Mouse (Mus musculus) midbrain, embryonic 11.5 days (tissue): ENCODE results near the gene C4b. TPM values are rescaled to one million over a fixed set of nuclear protein-coding genes. Genes with fewer than 3 reads are reported as not detected.

ENCODE experiments used
- ATAC-seq: fragments of 200-750 bp; cut with Nextera tagmentation; 2 replicates; pipeline ENCODE4 v1.8.0; 2017; ENCODE audit warnings: moderate TSS enrichment, moderate library complexity; ENCODE audit not compliant: low FRiP score
- DNase-seq: peaks from one replicate; pipeline ENCODE4 v3.0.0; 2015; ENCODE audit warnings: low spot score; ENCODE audit errors: missing footprints
- H3K27ac ChIP-seq: fragments of 300-500 bp; sonication (generic); 2 replicates; pipeline ENCODE4 v1.5.1; 2014; ENCODE audit warnings: low read depth, low read length
- H3K27me3 ChIP-seq: fragments of 300-500 bp; sonication (generic); 2 replicates; pipeline ENCODE4 v1.6.1; 2014; ENCODE audit warnings: mild to moderate bottlenecking, low read length, moderate library complexity, mixed read lengths; ENCODE audit not compliant: control insufficient read depth, insufficient read depth
- H3K36me3 ChIP-seq: fragments of 300-500 bp; sonication (generic); 2 replicates; pipeline ENCODE4 v1.6.1; 2014; ENCODE audit warnings: mild to moderate bottlenecking, low read length, moderate library complexity, mixed read lengths; ENCODE audit not compliant: control insufficient read depth, insufficient read depth
- H3K4me1 ChIP-seq: fragments of 300-500 bp; sonication (generic); 2 replicates; pipeline ENCODE4 v1.6.1; 2014; ENCODE audit warnings: low read length; ENCODE audit not compliant: control insufficient read depth, insufficient read depth
- H3K4me2 ChIP-seq: fragments of 300-500 bp; sonication (generic); 2 replicates; pipeline ENCODE4 v1.6.1; 2014; ENCODE audit warnings: mild to moderate bottlenecking, moderate library complexity
- H3K4me3 ChIP-seq: fragments of 300-500 bp; sonication (generic); 2 replicates; pipeline ENCODE4 v1.5.1; 2014; ENCODE audit warnings: low read depth, low read length
- H3K9ac ChIP-seq: fragments of 300-500 bp; sonication (generic); 2 replicates; pipeline ENCODE4 v1.6.1; 2014; ENCODE audit warnings: low read length
- H3K9me3 ChIP-seq: fragments of 300-500 bp; sonication (generic); 2 replicates; pipeline ENCODE4 v1.6.1; 2016; ENCODE audit warnings: low read length; ENCODE audit not compliant: control insufficient read depth
- WGBS: fragments of 180-500 bp; shearing (Covaris S2); extraction: QIAGEN DNeasy Blood & Tissue Kit; methylation state at CpG from one replicate; pipeline ENCODE4 v1.1.7; 2014; 5-methylcytosine and 5-hydroxymethylcytosine counted together
- polyA plus RNA-seq: library from polyadenylated mRNA; unstranded; fragments of >200 nt; fragmentation: Nextera tagmentation; extraction: Ambion mirVana; gene quantifications from 2 replicates; pipeline ENCODE4 v1.2.1, GENCODE M21; 2014

The C4b gene
- polyA plus RNA-seq, 1 experiment from 2014 or later = not detected

DNA sequence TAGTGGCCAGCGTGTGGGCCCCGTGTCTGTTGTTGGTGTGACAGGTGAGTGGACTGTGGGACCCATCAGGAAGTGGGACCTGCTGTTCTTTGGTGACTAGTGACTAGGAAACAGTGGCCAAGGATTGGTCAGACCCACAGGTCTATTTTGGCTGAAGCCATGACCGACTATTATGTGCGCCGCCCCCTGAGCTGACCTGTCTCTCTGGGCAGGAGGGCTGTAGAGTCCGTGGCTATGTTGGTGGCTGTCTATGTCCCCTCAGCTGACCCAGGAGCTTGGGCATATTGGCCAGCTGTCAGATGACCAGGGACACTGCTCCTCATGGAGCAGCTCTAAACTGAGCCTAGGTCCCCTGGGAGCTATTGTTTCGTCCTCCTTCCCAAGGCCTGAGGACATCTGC is 54.8 kb downstream of the C4b start:
- Histone ChIP-seq H3K36me3 (no peaks in the 10 kb centered on the region), H3K9ac (no peak overlapping the region), H3K4me2 (no peak overlapping the region), H3K27me3 (no peaks in the 10 kb centered on the region), H3K4me3 (no peak overlapping the region), H3K4me1 (no peaks in the 10 kb centered on the region), H3K9me3 (no peaks in the 10 kb centered on the region), H3K27ac (no peak overlapping the region)
- ATAC-seq (no peak), DNase-seq (no peak)
- 91% methylated on average over 7 of the region's 7 CpGs for WGBS

DNA sequence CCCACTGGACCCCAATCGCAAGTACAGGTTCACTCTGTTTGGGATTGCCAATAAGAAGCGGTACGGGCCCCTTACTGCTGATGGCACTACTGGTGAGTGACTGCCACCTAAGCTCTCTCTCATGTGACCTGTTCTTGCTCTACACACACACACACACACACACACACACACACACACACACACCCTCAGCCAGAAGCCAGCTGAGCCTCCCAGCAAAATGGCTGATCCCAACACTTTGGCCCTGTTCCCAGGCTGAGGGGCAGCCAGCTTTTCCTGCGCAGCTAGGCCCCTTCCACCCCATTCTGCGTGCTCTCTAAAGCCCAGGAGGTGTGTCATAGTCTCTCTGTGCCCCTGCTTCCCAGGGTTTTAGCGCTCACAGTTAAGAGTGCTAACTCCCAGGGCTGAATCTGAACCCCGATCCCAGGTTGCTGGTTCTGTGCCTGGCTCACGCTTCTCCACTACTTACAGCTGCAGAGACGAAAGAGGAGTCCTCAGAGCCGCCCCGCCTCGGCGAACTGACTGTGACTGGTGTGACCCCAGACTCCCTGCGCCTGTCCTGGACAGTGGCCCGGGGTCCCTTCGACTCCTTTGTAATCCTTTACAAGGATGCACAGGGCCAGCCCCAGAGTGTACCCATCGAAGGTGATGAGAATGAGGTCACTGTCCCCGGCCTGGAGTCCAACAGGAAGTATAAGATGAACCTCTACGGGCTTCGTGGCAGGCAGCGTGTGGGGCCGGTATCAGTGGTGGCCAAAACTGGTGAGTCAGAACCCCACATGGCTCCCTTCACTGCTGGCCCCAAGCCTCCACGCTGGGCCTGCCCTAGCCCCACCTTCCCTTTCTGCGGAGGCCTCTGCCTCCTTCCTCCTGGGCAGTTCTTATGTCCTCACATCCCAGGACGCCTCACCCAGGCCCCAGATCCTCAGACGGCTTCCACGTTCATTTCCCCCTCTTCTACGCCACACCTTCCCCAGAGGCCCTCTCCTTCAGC is 58.3 kb downstream of the C4b start:
- Histone ChIP-seq H3K9ac (no peak overlapping the region), H3K9me3 (no peaks in the 10 kb centered on the region), H3K36me3 (no peaks in the 10 kb centered on the region), H3K27me3 (no peaks in the 10 kb centered on the region), H3K4me1 (no peaks in the 10 kb centered on the region), H3K4me3 (no peak overlapping the region), H3K4me2 (no peak overlapping the region), H3K27ac (no peak overlapping the region)
- ATAC-seq (no peak), DNase-seq (no peak)
- WGBS = 84% methylated on average over 28 of the region's 28 CpGs

GRCm38 (mm10) chr17:34684253-34684893 is 59.3 kb downstream of the C4b start:
- no peaks in the 10 kb centered on the region for H3K4me1 ChIP-seq
- WGBS = 74% methylated on average over 9 of the region's 9 CpGs
- no peaks in the 10 kb centered on the region for H3K36me3 ChIP-seq
- DNase-seq (no peak), ATAC-seq (no peak)
- H3K9me3 ChIP-seq = no peaks in the 10 kb centered on the region
- no peak overlapping the region for H3K4me3 ChIP-seq
- no peaks in the 10 kb centered on the region; the same call in 1 of the 2 replicates for H3K27me3 ChIP-seq
- H3K27ac ChIP-seq = no peak overlapping the region
- no peak overlapping the region; the same call in 1 of the 2 replicates for H3K9ac ChIP-seq
- no peak overlapping the region for H3K4me2 ChIP-seq

GRCm38 (mm10) chr17:34683686-34684220 is 59.9 kb downstream of the C4b start:
- H3K27me3 ChIP-seq = no peaks in the 10 kb centered on the region; the same call in 1 of the 2 replicates
- H3K4me1 ChIP-seq = no peaks in the 10 kb centered on the region
- ATAC-seq (no peak), DNase-seq (no peak)
- no peak overlapping the region for H3K4me2 ChIP-seq
- H3K4me3 ChIP-seq = no peak overlapping the region
- H3K27ac ChIP-seq = no peak overlapping the region
- no peak overlapping the region for H3K9ac ChIP-seq
- H3K36me3 ChIP-seq = no peaks in the 10 kb centered on the region
- H3K9me3 ChIP-seq = no peaks in the 10 kb centered on the region
- WGBS = 73% methylated on average over 10 of the region's 10 CpGs

GRCm38 (mm10) chr17:34683179-34683578 is 60.5 kb downstream of the C4b start:
- no peak overlapping the region for H3K27ac ChIP-seq
- WGBS = 76% methylated on average over 8 of the region's 8 CpGs
- H3K36me3 ChIP-seq = no peaks in the 10 kb centered on the region

GRCm38 (mm10) chr17:34681881-34682536 is 61.7 kb downstream of the C4b start:
- Histone ChIP-seq H3K4me3 (no peak overlapping the region), H3K4me1 (no peaks in the 10 kb centered on the region), H3K27me3 (no peaks in the 10 kb centered on the region; the same call in 1 of the 2 replicates), H3K36me3 (no peaks in the 10 kb centered on the region), H3K9ac (no peak overlapping the region), H3K27ac (no peak overlapping the region), H3K9me3 (no peaks in the 10 kb centered on the region), H3K4me2 (no peak overlapping the region)
- ATAC-seq (no peak), DNase-seq (no peak)
- 74% methylated on average over 11 of the region's 11 CpGs for WGBS

More at GRCm38 (mm10) chr17:34683179-34683578, 60.5 kb downstream of the C4b start:
- Histone ChIP-seq H3K27me3 (no peaks in the 10 kb centered on the region; the same call in 1 of the 2 replicates), H3K4me1 (no peaks in the 10 kb centered on the region), H3K9me3 (no peaks in the 10 kb centered on the region), H3K4me3 (no peak overlapping the region), H3K9ac (no peak overlapping the region), H3K4me2 (no peak overlapping the region)
- DNase-seq (no peak), ATAC-seq (no peak)

GRCm38 (mm10) chr17:34681132-34681571 is 62.5 kb downstream of the C4b start:
- Histone ChIP-seq H3K9ac (no peak overlapping the region), H3K4me1 (no peaks in the 10 kb centered on the region), H3K4me2 (no peak overlapping the region), H3K27me3 (no peaks in the 10 kb centered on the region; the same call in 1 of the 2 replicates), H3K9me3 (no peaks in the 10 kb centered on the region), H3K36me3 (no peaks in the 10 kb centered on the region), H3K4me3 (no peak overlapping the region), H3K27ac (no peak overlapping the region)
- 87% methylated on average over 17 of the region's 17 CpGs for WGBS
- no peak for ATAC-seq
- DNase-seq = peak; percentile 69

- Histone ChIP-seq H3K9ac (no peak overlapping the region), H3K36me3 (no peaks in the 10 kb centered on the region), H3K9me3 (no peaks in the 10 kb centered on the region), H3K4me3 (no peak overlapping the region), H3K4me1 (no peaks in the 10 kb centered on the region), H3K27me3 (no peaks in the 10 kb centered on the region; the same call in 1 of the 2 replicates), H3K27ac (no peak overlapping the region), H3K4me2 (no peak overlapping the region)
- 75% methylated on average over 4 of the region's 4 CpGs for WGBS
- ATAC-seq (no peak), DNase-seq (peak; percentile 49)
Measured at GRCm38 (mm10) chr17:34680621-34681020, 63.1 kb downstream of the C4b start.
